ENCODE assay signal across 38 mouse cellular contexts in genomic region chr4:62075126-62075525, GRCm38 (mm10). TPM values are rescaled to one million over a fixed set of nuclear protein-coding genes. Genes with fewer than 3 reads are reported as not detected.
"Had no signal": no experiment of that assay in that cellular context is flagged by ENCODE, and none has a peak within 500 bp of the region (broad histone marks: within the 10 kb centered on the region; RNA-seq: fewer than 3 reads in every experiment).

No protein-coding gene starts in this region.

- H3K9ac ChIP-seq: limb, embryonic 12.5 days; limb, embryonic 13.5 days; limb, embryonic 15.5 days; liver, embryonic 12.5 days; liver, embryonic 13.5 days; liver, embryonic 14.5 days; liver, embryonic 15.5 days; liver, postnatal 0 days; lung, embryonic 14.5 days; lung, embryonic 15.5 days; midbrain, embryonic 12.5 days; midbrain, embryonic 13.5 days; midbrain, embryonic 15.5 days; neural tube, embryonic 12.5 days had no signal

- ATAC-seq: liver, embryonic 12.5 days; liver, postnatal 0 days; lung, postnatal 0 days; midbrain, embryonic 13.5 days; midbrain, embryonic 15.5 days; midbrain, embryonic 16.5 days had no signal

- H3K4me1 ChIP-seq: limb, embryonic 10.5 days; limb, embryonic 12.5 days; limb, embryonic 13.5 days; limb, embryonic 15.5 days; liver, embryonic 12.5 days; liver, embryonic 13.5 days; liver, embryonic 15.5 days; lung, embryonic 15.5 days; megakaryocyte, embryonic 14.5 days; midbrain, embryonic 10.5 days; midbrain, embryonic 12.5 days; midbrain, embryonic 13.5 days; midbrain, embryonic 15.5 days; neural tube, embryonic 12.5 days had no signal

- H3K27me3 ChIP-seq: limb, embryonic 12.5 days; limb, embryonic 13.5 days; limb, embryonic 15.5 days; liver, embryonic 12.5 days; liver, embryonic 13.5 days; liver, embryonic 15.5 days; lung, embryonic 15.5 days; megakaryocyte, embryonic 14.5 days; midbrain, embryonic 12.5 days; midbrain, embryonic 13.5 days; midbrain, embryonic 15.5 days; neural tube, embryonic 12.5 days had no signal

- H3K36me3 ChIP-seq: limb, embryonic 10.5 days; limb, embryonic 12.5 days; limb, embryonic 13.5 days; limb, embryonic 15.5 days; liver, embryonic 12.5 days; liver, embryonic 13.5 days; liver, embryonic 15.5 days; lung, embryonic 15.5 days; midbrain, embryonic 10.5 days; midbrain, embryonic 12.5 days; midbrain, embryonic 13.5 days; midbrain, embryonic 15.5 days; neural tube, embryonic 12.5 days had no signal

- DNase-seq: left cerebral cortex, postnatal 4 days; liver; liver, embryonic 13.5 days; liver, postnatal 0 days; lung, adult 18-20 months; lung, adult 2 months; lung, embryonic 14.5 days; lung, postnatal 10 days; lung, postnatal 14 days; lung, postnatal 36 days; lung, postnatal 4 days; midbrain, embryonic 14.5 days had no signal

- H3K9me3 ChIP-seq: limb, embryonic 10.5 days; limb, embryonic 12.5 days; limb, embryonic 15.5 days; liver, embryonic 13.5 days; liver, embryonic 15.5 days; lung, embryonic 15.5 days; midbrain, embryonic 12.5 days; midbrain, embryonic 13.5 days; midbrain, embryonic 15.5 days; neural tube, embryonic 12.5 days had no signal

- H3K27ac ChIP-seq: limb, embryonic 10.5 days; limb, embryonic 12.5 days; limb, embryonic 13.5 days; limb, embryonic 15.5 days; liver, embryonic 12.5 days; liver, embryonic 13.5 days; liver, embryonic 14.5 days; liver, embryonic 15.5 days; lung, embryonic 15.5 days; macrophage; midbrain, embryonic 10.5 days; midbrain, embryonic 12.5 days; midbrain, embryonic 13.5 days; midbrain, embryonic 15.5 days; neural tube, embryonic 12.5 days had no signal

- H3K4me3 ChIP-seq: limb, embryonic 10.5 days; limb, embryonic 12.5 days; limb, embryonic 13.5 days; limb, embryonic 15.5 days; liver, embryonic 12.5 days; liver, embryonic 13.5 days; liver, embryonic 15.5 days; lung, embryonic 15.5 days; megakaryocyte, embryonic 14.5 days; midbrain, embryonic 10.5 days; midbrain, embryonic 12.5 days; midbrain, embryonic 13.5 days; midbrain, embryonic 15.5 days; myocyte; neural tube, embryonic 12.5 days had no signal

- H3K4me2 ChIP-seq: limb, embryonic 12.5 days; limb, embryonic 13.5 days; limb, embryonic 15.5 days; liver, embryonic 11.5 days; liver, embryonic 12.5 days; liver, embryonic 13.5 days; liver, embryonic 15.5 days; lung, embryonic 14.5 days; lung, embryonic 15.5 days; midbrain, embryonic 11.5 days; midbrain, embryonic 12.5 days; midbrain, embryonic 13.5 days; midbrain, embryonic 15.5 days; neural tube, embryonic 12.5 days had no signal

RNA-seq across cellular contexts. Expression of gene Mup3, which starts 12.0 kb away (rescaled TPM):
- polyA plus RNA-seq: limb, embryonic 10.5 days; limb, embryonic 11.5 days; limb, embryonic 12.5 days; limb, embryonic 13.5 days; limb, embryonic 14.5 days; limb, embryonic 15.5 days; liver, embryonic 11.5 days; liver, embryonic 12.5 days; liver, embryonic 13.5 days; liver, embryonic 14.5 days; liver, embryonic 15.5 days; liver, embryonic 16.5 days; liver, postnatal 0 days; lung, embryonic 14.5 days; lung, embryonic 15.5 days; lung, embryonic 16.5 days; lung, postnatal 0 days; macrophage; midbrain, embryonic 10.5 days; midbrain, embryonic 11.5 days; midbrain, embryonic 12.5 days; midbrain, embryonic 13.5 days; midbrain, embryonic 14.5 days; midbrain, embryonic 15.5 days; midbrain, embryonic 16.5 days; midbrain, postnatal 0 days; myocyte; neural tube, embryonic 11.5 days; neural tube, embryonic 12.5 days had no signal

RNA-seq across cellular contexts. Expression of gene Mup20, which starts 21.2 kb away (rescaled TPM):
- polyA plus RNA-seq: limb, embryonic 10.5 days; limb, embryonic 11.5 days; limb, embryonic 12.5 days; limb, embryonic 13.5 days; limb, embryonic 14.5 days; limb, embryonic 15.5 days; liver, embryonic 11.5 days; liver, embryonic 12.5 days; liver, embryonic 13.5 days; liver, embryonic 14.5 days; lung, embryonic 14.5 days; lung, embryonic 15.5 days; lung, embryonic 16.5 days; lung, postnatal 0 days; macrophage; midbrain, embryonic 10.5 days; midbrain, embryonic 11.5 days; midbrain, embryonic 12.5 days; midbrain, embryonic 13.5 days; midbrain, embryonic 14.5 days; midbrain, embryonic 15.5 days; midbrain, embryonic 16.5 days; midbrain, postnatal 0 days; myocyte; neural tube, embryonic 11.5 days; neural tube, embryonic 12.5 days had no signal
